Mouse (Mus musculus): ENCODE measurements around the gene Thbs2. TPM values are rescaled to one million over a fixed set of nuclear protein-coding genes. Genes with fewer than 3 reads are reported as not detected.

Thbs2 gene
- total and polyA plus RNA-seq, 3 experiments, result 0.03 TPM; not detected in 2

DNA sequence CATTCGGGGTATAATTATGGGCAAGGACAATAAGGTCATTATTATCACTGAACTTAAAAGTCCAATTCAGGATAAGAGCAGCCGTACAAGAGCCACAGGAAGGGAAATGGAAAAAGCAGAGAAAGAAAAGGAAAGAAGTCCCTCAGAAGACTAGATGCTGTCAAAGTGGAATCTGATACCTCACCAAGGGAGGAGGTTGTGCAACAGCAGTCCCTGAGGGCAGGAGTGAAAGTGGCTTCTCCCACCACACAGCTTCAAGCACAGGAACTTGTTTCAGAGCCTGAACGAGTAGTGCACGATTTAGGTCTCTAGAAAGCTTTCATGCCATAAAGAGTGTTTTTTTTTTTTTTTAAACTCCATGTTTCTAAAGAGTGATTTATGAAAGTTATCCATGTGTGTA is 65.1 kb downstream of the Thbs2 start:
- dilution Hi-C loops (cut with MboI; ENCODE audit: extremely low pct_ligation_motif_present, extremely low pct_unique_long_range_greater_than_20kb, low sequenced_read_pairs) (no loop called here), in situ Hi-C loops (cut with MboI; ENCODE audit: low pct_ligation_motif_present, low pct_unique_long_range_greater_than_20kb, low sequenced_read_pairs) (no loop called here)

GRCm38 (mm10) chr17:14627828-14628338 is 66.2 kb downstream of the Thbs2 start:
- no peaks in the 10 kb centered on the region for H3K9me3 ChIP-seq (replicated peaks; ENCODE audit: low read length)
- H3K4me1 ChIP-seq (ENCODE audit: control insufficient read depth in 1 of 2, insufficient read depth in 2 of 2), result peaks cover 0 to 5% of the 10 kb centered on the region in 2 experiments; a peak in 1 of 4 replicates
- no peak overlapping the region for H3K9ac ChIP-seq (ENCODE audit: insufficient read depth, low read depth)
- H3K27ac ChIP-seq (ENCODE audit: insufficient read depth, low read depth), result no peak overlapping the region
- DNase-seq (ENCODE audit: extremely low read depth), result no peak
- TF ChIP-seq ZC3H11A (IDR thresholded peaks at IDR 0.05; ENCODE audit: low read depth, low read length), result no peak
- no peak for TF ChIP-seq MAFK (IDR thresholded peaks at IDR 0.05; ENCODE audit: insufficient replicate concordance, low read length)
- TF ChIP-seq MAZ (IDR thresholded peaks at IDR 0.05; ENCODE audit: low read depth, low read length), result no peak
- no peak for TF ChIP-seq IRF4 (IDR thresholded peaks at IDR 0.05; ENCODE audit: low read depth, low read length)
- no peak for TF ChIP-seq EP300 (IDR thresholded peaks at IDR 0.05; ENCODE audit: low read length)
- TF ChIP-seq RCOR1 (conservative IDR thresholded peaks at IDR 0.05; ENCODE audit: low read depth, low read length), result no peak
- TF ChIP-seq JUN (IDR thresholded peaks at IDR 0.05; ENCODE audit: insufficient read depth, low read depth, low read length), result no peak
- no peak for TF ChIP-seq ZMIZ1 (IDR thresholded peaks at IDR 0.05; ENCODE audit: low read depth, low read length)
- no peak for TF ChIP-seq MAX (IDR thresholded peaks at IDR 0.05; ENCODE audit: low read length)
- TF ChIP-seq GABPA (IDR thresholded peaks at IDR 0.05; ENCODE audit: insufficient replicate concordance, low read depth, low read length), result no peak
- no peak for TF ChIP-seq CTCF (conservative IDR thresholded peaks at IDR 0.05 in 1 of 2, IDR thresholded peaks at IDR 0.05 in 1 of 2; ENCODE audit: low read depth in 2 of 2, low read length in 2 of 2)
- no peak for TF ChIP-seq CHD1 (IDR thresholded peaks at IDR 0.05; ENCODE audit: low read depth, low read length)
- TF ChIP-seq CHD2 (IDR thresholded peaks at IDR 0.05; ENCODE audit: low read length), result no peak
- TF ChIP-seq RAD21 (IDR thresholded peaks at IDR 0.05; ENCODE audit: low read depth, low read length), result no peak
- no peak for TF ChIP-seq NRF1 (IDR thresholded peaks at IDR 0.05; ENCODE audit: low read depth, low read length)
- TF ChIP-seq NELFE (IDR thresholded peaks at IDR 0.05; ENCODE audit: low read depth, low read length), result no peak
- TF ChIP-seq SMC3 (IDR thresholded peaks at IDR 0.05; ENCODE audit: low read depth, low read length), result no peak
- TF ChIP-seq USF1 (IDR thresholded peaks at IDR 0.05; ENCODE audit: low read depth, low read length), result no peak
- no peak for TF ChIP-seq JUND (conservative IDR thresholded peaks at IDR 0.05; ENCODE audit: low read depth, low read length)
- no peak for TF ChIP-seq USF2 (conservative IDR thresholded peaks at IDR 0.05; ENCODE audit: low read depth, low read length)
- H3K4me2 ChIP-seq (ENCODE audit: insufficient read depth, low read depth, poor library complexity, severe bottlenecking), result no peak overlapping the region
- in situ Hi-C loops (cut with MboI; ENCODE audit: low pct_ligation_motif_present, low pct_unique_long_range_greater_than_20kb, low sequenced_read_pairs) (no loop called here), dilution Hi-C loops (cut with MboI; ENCODE audit: extremely low pct_ligation_motif_present, extremely low pct_unique_long_range_greater_than_20kb, low sequenced_read_pairs) (no loop called here)
- H3K4me3 ChIP-seq (replicated peaks in 1 of 3; ENCODE audit: low read depth in 2 of 3, low read length in 2 of 3, poor library complexity in 1 of 3), result no peak overlapping the region
- no peaks in the 10 kb centered on the region for H3K27me3 ChIP-seq (replicated peaks)
- no peaks in the 10 kb centered on the region for H3K36me3 ChIP-seq (replicated peaks in 1 of 2; ENCODE audit: control insufficient read depth in 1 of 2, insufficient read depth in 1 of 2, low read length in 1 of 2)
- H3K79me2 ChIP-seq (replicated peaks; ENCODE audit: control insufficient read depth, extremely low read depth, insufficient read depth, poor library complexity, severe bottlenecking), result no peaks in the 10 kb centered on the region

More for the DNA sequence above, 65.1 kb downstream of the Thbs2 start:
- H3K9me3 ChIP-seq (replicated peaks; ENCODE audit: low read length), result no peaks in the 10 kb centered on the region
- DNase-seq (ENCODE audit: extremely low read depth), result peak; percentile 14
- H3K27me3 ChIP-seq (replicated peaks), result no peaks in the 10 kb centered on the region
- no peak overlapping the region for H3K27ac ChIP-seq (ENCODE audit: insufficient read depth, low read depth)
- peaks cover 0 to 5% of the 10 kb centered on the region in 2 experiments; a peak in 1 of 4 replicates for H3K4me1 ChIP-seq (ENCODE audit: control insufficient read depth in 1 of 2, insufficient read depth in 2 of 2)
- no peaks in the 10 kb centered on the region for H3K36me3 ChIP-seq (replicated peaks in 1 of 2; ENCODE audit: control insufficient read depth in 1 of 2, insufficient read depth in 1 of 2, low read length in 1 of 2)
- H3K4me3 ChIP-seq (replicated peaks in 1 of 3; ENCODE audit: low read depth in 2 of 3, low read length in 2 of 3, poor library complexity in 1 of 3), result no peak overlapping the region
- H3K79me2 ChIP-seq (replicated peaks; ENCODE audit: control insufficient read depth, extremely low read depth, insufficient read depth, poor library complexity, severe bottlenecking), result no peaks in the 10 kb centered on the region
- no peak overlapping the region for H3K9ac ChIP-seq (ENCODE audit: insufficient read depth, low read depth)
- H3K4me2 ChIP-seq (ENCODE audit: insufficient read depth, low read depth, poor library complexity, severe bottlenecking), result no peak overlapping the region
- TF ChIP-seq BHLHE40 (IDR thresholded peaks at IDR 0.05; ENCODE audit: low read depth, low read length) (no peak), MEF2A (IDR thresholded peaks at IDR 0.05; ENCODE audit: borderline replicate concordance, low read depth, low read length) (no peak), CHD1 (IDR thresholded peaks at IDR 0.05; ENCODE audit: low read depth, low read length) (no peak), MAZ (IDR thresholded peaks at IDR 0.05; ENCODE audit: low read depth, low read length) (no peak), NELFE (IDR thresholded peaks at IDR 0.05; ENCODE audit: low read depth, low read length) (no peak), USF2 (conservative IDR thresholded peaks at IDR 0.05; ENCODE audit: low read depth, low read length) (no peak), KAT2A (IDR thresholded peaks at IDR 0.05; ENCODE audit: insufficient replicate concordance, low read length) (no peak), JUND (conservative IDR thresholded peaks at IDR 0.05; ENCODE audit: low read depth, low read length) (no peak), POLR2A (IDR thresholded peaks at IDR 0.05; ENCODE audit: low read depth, low read length) (no peak), MYC (IDR thresholded peaks at IDR 0.05; ENCODE audit: low read depth, low read length) (no peak), ETS1 (conservative IDR thresholded peaks at IDR 0.05; ENCODE audit: low read depth, low read length) (no peak), GABPA (IDR thresholded peaks at IDR 0.05; ENCODE audit: insufficient replicate concordance, low read depth, low read length) (no peak), JUN (IDR thresholded peaks at IDR 0.05; ENCODE audit: insufficient read depth, low read depth, low read length) (no peak), ZC3H11A (IDR thresholded peaks at IDR 0.05; ENCODE audit: low read depth, low read length) (no peak), POLR2AphosphoS2 (IDR thresholded peaks at IDR 0.05; ENCODE audit: low read depth, low read length) (no peak), ZKSCAN1 (IDR thresholded peaks at IDR 0.05; ENCODE audit: borderline replicate concordance, low read depth, low read length) (no peak)
